Mouse (Mus musculus): Measurements from ENCODE around the gene Ctcfl.

Gene Ctcfl

DNA sequence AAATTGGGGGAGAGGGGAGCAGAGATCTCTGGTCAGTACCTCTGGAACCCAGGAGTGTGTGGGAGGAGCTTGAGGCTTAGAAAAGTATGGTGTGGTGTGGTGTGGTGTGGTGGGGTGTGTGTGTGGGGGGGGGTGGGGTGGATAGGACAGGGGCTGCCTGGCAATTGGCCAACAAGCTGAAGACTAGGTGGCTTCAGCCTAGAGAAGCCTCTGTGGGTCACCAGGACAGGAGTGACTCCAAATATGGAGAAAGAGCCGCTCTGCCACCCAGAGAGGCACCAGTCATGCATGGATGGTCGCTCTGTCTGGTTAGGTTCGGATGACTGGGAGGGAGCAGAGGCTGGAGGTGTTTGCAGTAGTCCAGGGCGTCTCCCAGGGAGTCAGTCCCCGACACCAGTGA lies 71.9 kb downstream of the Ctcfl start:
- no peak for DNase-seq (ENCODE audit: low spot score)

DNA sequence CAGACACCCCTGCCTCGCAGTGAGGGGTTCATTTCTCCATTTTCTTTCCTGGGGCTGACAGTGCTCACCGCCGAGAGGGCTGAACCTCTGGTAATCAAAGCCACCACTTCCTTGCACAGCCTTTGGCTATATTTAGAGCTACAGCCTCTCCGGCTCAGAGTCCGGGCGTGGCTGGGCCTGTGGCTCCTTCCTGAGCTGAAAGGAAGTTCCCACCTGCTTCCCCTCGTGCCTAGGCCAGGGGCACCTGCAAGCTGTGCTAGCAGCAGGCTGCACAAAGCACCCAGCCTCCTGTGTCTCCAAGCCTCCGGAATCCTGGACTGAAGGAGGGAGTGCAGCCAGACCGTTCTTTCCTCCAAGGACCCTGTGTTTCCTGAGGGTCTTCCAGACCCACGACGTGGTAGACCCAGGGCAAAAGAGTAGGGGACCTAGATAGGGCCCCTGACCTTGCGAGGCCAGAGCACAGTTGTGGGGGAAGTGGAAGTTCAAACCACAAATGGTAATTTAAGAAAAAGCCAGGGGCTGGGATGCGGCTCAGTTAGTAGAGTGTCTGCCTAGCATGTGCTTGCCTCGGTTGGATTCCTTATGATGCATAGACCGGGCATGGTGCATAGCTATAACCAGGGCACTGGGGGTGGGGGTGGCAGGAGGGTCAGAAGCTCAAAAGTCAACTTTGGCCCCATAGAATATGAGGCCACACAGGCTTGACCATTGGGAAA lies 72.6 kb downstream of the Ctcfl start:
- DNase-seq (ENCODE audit: low spot score) = no peak

DNA sequence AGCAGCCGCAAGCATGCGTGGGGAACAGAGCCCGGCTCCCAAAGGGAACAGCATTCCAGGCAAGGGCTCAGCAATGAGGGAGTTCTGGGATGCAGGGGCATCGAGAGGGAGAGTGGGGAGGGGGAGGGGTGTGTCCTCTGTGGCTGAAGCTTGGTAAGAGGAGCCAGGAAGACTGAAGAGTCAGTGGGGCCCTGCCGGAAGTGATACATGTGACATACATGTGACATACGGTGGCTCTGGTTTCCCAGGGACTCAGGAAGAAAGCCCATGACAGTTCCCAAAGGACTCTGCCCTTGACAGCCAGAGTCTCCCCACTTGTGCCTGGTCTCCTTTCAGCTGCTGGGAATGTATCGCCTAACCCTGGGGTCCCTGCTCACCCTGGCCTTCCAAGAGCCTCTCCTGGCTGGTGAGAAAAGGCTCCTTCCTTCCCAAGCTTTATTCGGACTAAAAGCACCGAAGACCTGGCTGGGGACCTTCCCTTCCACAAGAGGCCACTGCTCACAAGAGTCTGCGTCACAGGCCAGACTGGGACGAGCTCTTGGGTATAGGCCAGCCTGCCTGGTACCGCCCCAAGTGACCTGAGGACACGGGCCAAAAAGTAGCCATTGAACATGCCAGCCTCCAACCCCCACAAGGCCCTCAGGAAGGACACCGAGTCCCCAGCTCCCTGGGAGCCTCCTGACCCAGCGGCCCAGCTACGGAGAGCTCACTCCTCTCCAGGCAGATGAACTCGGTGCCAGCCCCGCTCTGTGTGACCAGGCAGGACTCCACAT lies 74.9 kb downstream of the Ctcfl start:
- DNase-seq (ENCODE audit: low spot score) = peak; percentile 78
